Mouse (Mus musculus): ENCODE measurements at regions not wholly inside any gene's neighbourhood (a gene's known extent, or its start where the extent isn't known, plus 50 kb on each side); places are given as distances from the start of the nearest gene placed in this dataset.
A peak's percentile ranks its signal among the peaks of the same experiment; 100 is the strongest.

GRCm38 (mm10) chr3:19458386-19458785 lies 170.1 kb downstream of the 1700064H15Rik start:
- DNase-seq (ENCODE audit: low spot score in 2 of 2): no peak

GRCm38 (mm10) chr3:19457431-19457830 lies 171.0 kb downstream of the 1700064H15Rik start:
- DNase-seq (ENCODE audit: low spot score in 2 of 2): no peak

GRCm38 (mm10) chr3:19455838-19456448 lies 172.5 kb downstream of the 1700064H15Rik start:
- no peak for DNase-seq (ENCODE audit: low spot score in 2 of 2)

- DNase-seq (ENCODE audit: low spot score in 2 of 2): no peak
Observed at GRCm38 (mm10) chr3:19451022-19451421, 177.5 kb downstream of the 1700064H15Rik start.

- no peak for DNase-seq (ENCODE audit: low spot score in 2 of 2)
Observed at GRCm38 (mm10) chr3:19448931-19449330, 179.5 kb downstream of the 1700064H15Rik start.

GRCm38 (mm10) chr3:19448192-19448591 lies 180.3 kb downstream of the 1700064H15Rik start:
- no peak for DNase-seq (ENCODE audit: low spot score in 2 of 2)

GRCm38 (mm10) chr3:19447733-19448132 lies 180.7 kb downstream of the 1700064H15Rik start:
- DNase-seq (ENCODE audit: low spot score in 2 of 2): no peak

- DNase-seq (ENCODE audit: low spot score in 2 of 2): no peak
Observed at GRCm38 (mm10) chr3:19444914-19445313, 183.6 kb downstream of the 1700064H15Rik start.

GRCm38 (mm10) chr3:19441827-19442226 lies 186.7 kb downstream of the 1700064H15Rik start:
- no peak for DNase-seq (ENCODE audit: low spot score in 2 of 2)

- DNase-seq (ENCODE audit: low spot score in 2 of 2): no peak
Observed at GRCm38 (mm10) chr3:19430159-19430558, 198.3 kb downstream of the 1700064H15Rik start.

- DNase-seq (ENCODE audit: low spot score in 2 of 2): peak in 1 of 2 experiments; percentile 11
Observed at GRCm38 (mm10) chr3:19429422-19430076, 198.9 kb downstream of the 1700064H15Rik start.

GRCm38 (mm10) chr3:19429010-19429409 lies 199.5 kb downstream of the 1700064H15Rik start:
- DNase-seq (ENCODE audit: low spot score in 2 of 2): no peak

- DNase-seq (ENCODE audit: low spot score in 2 of 2): no peak
Observed at GRCm38 (mm10) chr3:19426130-19426556, 202.3 kb downstream of the 1700064H15Rik start.

GRCm38 (mm10) chr3:19425322-19425721 lies 203.2 kb downstream of the 1700064H15Rik start:
- DNase-seq (ENCODE audit: low spot score in 2 of 2): no peak

GRCm38 (mm10) chr3:19424384-19424783 lies 204.1 kb downstream of the 1700064H15Rik start:
- DNase-seq (ENCODE audit: low spot score in 2 of 2): no peak

- DNase-seq (ENCODE audit: low spot score in 2 of 2): no peak
Observed at GRCm38 (mm10) chr3:19421430-19421944, 207.0 kb downstream of the 1700064H15Rik start.

GRCm38 (mm10) chr3:19420912-19421311 lies 207.6 kb downstream of the 1700064H15Rik start:
- DNase-seq (ENCODE audit: low spot score in 2 of 2): no peak

- DNase-seq (ENCODE audit: low spot score in 2 of 2): peak; percentile 27 to 29
Observed at GRCm38 (mm10) chr3:19410938-19411515, 217.4 kb downstream of the 1700064H15Rik start.

- DNase-seq (ENCODE audit: low spot score in 2 of 2): no peak
Observed at GRCm38 (mm10) chr3:19408283-19408682, 220.2 kb downstream of the 1700064H15Rik start.

GRCm38 (mm10) chr3:19407591-19408090 lies 220.8 kb downstream of the 1700064H15Rik start:
- no peak for DNase-seq (ENCODE audit: low spot score in 2 of 2)

- DNase-seq (ENCODE audit: low spot score in 2 of 2): no peak
Observed at GRCm38 (mm10) chr3:19406351-19407151, 221.9 kb downstream of the 1700064H15Rik start.

GRCm38 (mm10) chr3:19385675-19386074 lies 242.8 kb downstream of the 1700064H15Rik start:
- no peak for DNase-seq (ENCODE audit: low spot score in 2 of 2)
